Mouse (Mus musculus) layer of hippocampus, adult 18-20 months (tissue): ENCODE data around the gene Hjurp. TPM values are rescaled to one million over a fixed set of nuclear protein-coding genes. Genes with fewer than 3 reads are reported as not detected.

ENCODE experiments used
- DNase-seq, 2 experiments: peaks; one replicate each; pipeline ENCODE4 v3.0.0; 2022; ENCODE audit warnings: low spot score in 2 of 2
- total RNA-seq, 2 experiments: library from RNA; stranded (reverse); gene quantifications; 2 replicates each; pipeline ENCODE4 v1.2.3; 2021

The Hjurp gene
- total RNA-seq, 2 experiments from 2014 or later = 33.1 to 39.1 TPM

GRCm38 (mm10) chr1:88298686-88299528 is 21.5 kb upstream of the Hjurp start:
- DNase-seq = no peak

GRCm38 (mm10) chr1:88297480-88298258 is 20.2 kb upstream of the Hjurp start:
- DNase-seq = no peak

GRCm38 (mm10) chr1:88296171-88296920 is 18.9 kb upstream of the Hjurp start:
- no peak for DNase-seq

- no peak for DNase-seq
Observed at GRCm38 (mm10) chr1:88294650-88295049, 17.2 kb upstream of the Hjurp start.

GRCm38 (mm10) chr1:88292057-88292456 is 14.6 kb upstream of the Hjurp start:
- no peak for DNase-seq

GRCm38 (mm10) chr1:88291409-88292005 is 14.1 kb upstream of the Hjurp start:
- DNase-seq = peak in 1 of 2 experiments; percentile 1

- DNase-seq = peak in 1 of 2 experiments; percentile 1
Observed at GRCm38 (mm10) chr1:88290511-88290910, 13.1 kb upstream of the Hjurp start.

- DNase-seq = peak in 1 of 2 experiments; percentile 49
Observed at GRCm38 (mm10) chr1:88289917-88290316, 12.5 kb upstream of the Hjurp start.

- DNase-seq = no peak
Observed at GRCm38 (mm10) chr1:88289152-88289551, 11.7 kb upstream of the Hjurp start.

GRCm38 (mm10) chr1:88288789-88289127 is 11.3 kb upstream of the Hjurp start:
- DNase-seq = no peak

GRCm38 (mm10) chr1:88288056-88288788 is 10.8 kb upstream of the Hjurp start:
- DNase-seq = no peak

GRCm38 (mm10) chr1:88287697-88287980 is 10.2 kb upstream of the Hjurp start:
- DNase-seq = peak in 1 of 2 experiments; percentile 76

- DNase-seq = no peak
Observed at GRCm38 (mm10) chr1:88286887-88287696, 9.7 kb upstream of the Hjurp start.

GRCm38 (mm10) chr1:88286136-88286845 is 8.9 kb upstream of the Hjurp start:
- no peak for DNase-seq

- no peak for DNase-seq
Observed at GRCm38 (mm10) chr1:88285652-88286051, 8.2 kb upstream of the Hjurp start.

- DNase-seq = no peak
Observed at GRCm38 (mm10) chr1:88284946-88285320, 7.5 kb upstream of the Hjurp start.

- no peak for DNase-seq
Observed at GRCm38 (mm10) chr1:88284228-88284945, 7.0 kb upstream of the Hjurp start.

- DNase-seq = no peak
Observed at GRCm38 (mm10) chr1:88283376-88284227, 6.2 kb upstream of the Hjurp start.
